Mouse (Mus musculus): ENCODE results near the gene Sept10. TPM values are rescaled to one million over a fixed set of nuclear protein-coding genes. Genes with fewer than 3 reads are reported as not detected.

The Sept10 gene
- polyA plus RNA-seq (2011; ENCODE audit: insufficient read length, low read depth, missing spikeins): 30.1 and 31.4 TPM in 2 replicates

- no peaks in the 10 kb centered on the region for H3K4me1 ChIP-seq (ENCODE audit: control insufficient read depth, insufficient read depth, low read length)
- peak within 1 kb of the TSS; percentile 73 for H3K4me3 ChIP-seq (ENCODE audit: insufficient read depth, low read length)
- peak; percentile 93 for TF ChIP-seq POLR2A (IDR thresholded peaks at IDR 0.05; ENCODE audit: low read depth, low read length)
- no peak for TF ChIP-seq CTCF (IDR thresholded peaks at IDR 0.05; ENCODE audit: borderline replicate concordance, insufficient read depth, low read length)
- H3K27ac ChIP-seq (ENCODE audit: insufficient read depth, low read length): peak within 1 kb of the TSS; percentile 70
Observed at GRCm38 (mm10) chr10:59221473-59222270, at the start of gene Sept10, which contains the start of gene Sowahc. TSS of gene Sept10 (minus strand) at chr10:59221847. TSS of gene Sowahc (plus strand) at chr10:59221953.

- Histone ChIP-seq H3K4me1 (ENCODE audit: control insufficient read depth, insufficient read depth, low read length) (peaks cover 4% of the 10 kb centered on the region), H3K4me3 (ENCODE audit: insufficient read depth, low read length) (no peak overlapping the region), H3K27ac (ENCODE audit: insufficient read depth, low read length) (no peak overlapping the region)
- TF ChIP-seq CTCF (IDR thresholded peaks at IDR 0.05; ENCODE audit: borderline replicate concordance, insufficient read depth, low read length): no peak
- TF ChIP-seq POLR2A (IDR thresholded peaks at IDR 0.05; ENCODE audit: low read depth, low read length): no peak
Observed at GRCm38 (mm10) chr10:59268754-59269153, 47.1 kb upstream of the Sept10 start.

- no peak overlapping the region for H3K4me3 ChIP-seq (ENCODE audit: insufficient read depth, low read length)
Observed at GRCm38 (mm10) chr10:59268109-59268508, 46.5 kb upstream of the Sept10 start.

GRCm38 (mm10) chr10:59267275-59267674, 45.6 kb upstream of the Sept10 start:
- TF ChIP-seq POLR2A (IDR thresholded peaks at IDR 0.05; ENCODE audit: low read depth, low read length) (no peak), CTCF (IDR thresholded peaks at IDR 0.05; ENCODE audit: borderline replicate concordance, insufficient read depth, low read length) (no peak)
- Histone ChIP-seq H3K4me1 (ENCODE audit: control insufficient read depth, insufficient read depth, low read length) (peaks cover 4% of the 10 kb centered on the region), H3K4me3 (ENCODE audit: insufficient read depth, low read length) (no peak overlapping the region), H3K27ac (ENCODE audit: insufficient read depth, low read length) (no peak overlapping the region)

More at GRCm38 (mm10) chr10:59268109-59268508, 46.5 kb upstream of the Sept10 start:
- no peak for TF ChIP-seq POLR2A (IDR thresholded peaks at IDR 0.05; ENCODE audit: low read depth, low read length)
- TF ChIP-seq CTCF (IDR thresholded peaks at IDR 0.05; ENCODE audit: borderline replicate concordance, insufficient read depth, low read length): no peak
- H3K27ac ChIP-seq (ENCODE audit: insufficient read depth, low read length): no peak overlapping the region
- peaks cover 4% of the 10 kb centered on the region for H3K4me1 ChIP-seq (ENCODE audit: control insufficient read depth, insufficient read depth, low read length)

- Histone ChIP-seq H3K4me1 (ENCODE audit: control insufficient read depth, insufficient read depth, low read length) (peaks cover 4% of the 10 kb centered on the region), H3K27ac (ENCODE audit: insufficient read depth, low read length) (no peak overlapping the region), H3K4me3 (ENCODE audit: insufficient read depth, low read length) (no peak overlapping the region)
- TF ChIP-seq POLR2A (IDR thresholded peaks at IDR 0.05; ENCODE audit: low read depth, low read length) (no peak), CTCF (IDR thresholded peaks at IDR 0.05; ENCODE audit: borderline replicate concordance, insufficient read depth, low read length) (no peak)
Observed at GRCm38 (mm10) chr10:59266097-59266496, 44.5 kb upstream of the Sept10 start.

- TF ChIP-seq POLR2A (IDR thresholded peaks at IDR 0.05; ENCODE audit: low read depth, low read length): no peak
- TF ChIP-seq CTCF (IDR thresholded peaks at IDR 0.05; ENCODE audit: borderline replicate concordance, insufficient read depth, low read length): no peak
- H3K27ac ChIP-seq (ENCODE audit: insufficient read depth, low read length): no peak overlapping the region
- peaks cover 4% of the 10 kb centered on the region for H3K4me1 ChIP-seq (ENCODE audit: control insufficient read depth, insufficient read depth, low read length)
- H3K4me3 ChIP-seq (ENCODE audit: insufficient read depth, low read length): no peak overlapping the region
Observed at GRCm38 (mm10) chr10:59265674-59266073, 44.0 kb upstream of the Sept10 start.

GRCm38 (mm10) chr10:59265067-59265466, 43.4 kb upstream of the Sept10 start:
- TF ChIP-seq CTCF (IDR thresholded peaks at IDR 0.05; ENCODE audit: borderline replicate concordance, insufficient read depth, low read length) (no peak), POLR2A (IDR thresholded peaks at IDR 0.05; ENCODE audit: low read depth, low read length) (no peak)
- H3K4me3 ChIP-seq (ENCODE audit: insufficient read depth, low read length): no peak overlapping the region
- H3K4me1 ChIP-seq (ENCODE audit: control insufficient read depth, insufficient read depth, low read length): peaks cover 4% of the 10 kb centered on the region
- H3K27ac ChIP-seq (ENCODE audit: insufficient read depth, low read length): no peak overlapping the region

- no peak for TF ChIP-seq POLR2A (IDR thresholded peaks at IDR 0.05; ENCODE audit: low read depth, low read length)
- no peak for TF ChIP-seq CTCF (IDR thresholded peaks at IDR 0.05; ENCODE audit: borderline replicate concordance, insufficient read depth, low read length)
- peaks cover 4% of the 10 kb centered on the region for H3K4me1 ChIP-seq (ENCODE audit: control insufficient read depth, insufficient read depth, low read length)
- H3K27ac ChIP-seq (ENCODE audit: insufficient read depth, low read length): no peak overlapping the region
- H3K4me3 ChIP-seq (ENCODE audit: insufficient read depth, low read length): no peak overlapping the region
Observed at GRCm38 (mm10) chr10:59262979-59263378, 41.3 kb upstream of the Sept10 start.

- no peak overlapping the region for H3K27ac ChIP-seq (ENCODE audit: insufficient read depth, low read length)
- no peak overlapping the region for H3K4me3 ChIP-seq (ENCODE audit: insufficient read depth, low read length)
- peaks cover 4% of the 10 kb centered on the region for H3K4me1 ChIP-seq (ENCODE audit: control insufficient read depth, insufficient read depth, low read length)
- TF ChIP-seq POLR2A (IDR thresholded peaks at IDR 0.05; ENCODE audit: low read depth, low read length) (no peak), CTCF (IDR thresholded peaks at IDR 0.05; ENCODE audit: borderline replicate concordance, insufficient read depth, low read length) (no peak)
Observed at GRCm38 (mm10) chr10:59262021-59262420, 40.4 kb upstream of the Sept10 start.

GRCm38 (mm10) chr10:59261603-59262002, 40.0 kb upstream of the Sept10 start:
- TF ChIP-seq CTCF (IDR thresholded peaks at IDR 0.05; ENCODE audit: borderline replicate concordance, insufficient read depth, low read length) (no peak), POLR2A (IDR thresholded peaks at IDR 0.05; ENCODE audit: low read depth, low read length) (no peak)
- Histone ChIP-seq H3K4me3 (ENCODE audit: insufficient read depth, low read length) (no peak overlapping the region), H3K4me1 (ENCODE audit: control insufficient read depth, insufficient read depth, low read length) (peaks cover 4% of the 10 kb centered on the region), H3K27ac (ENCODE audit: insufficient read depth, low read length) (no peak overlapping the region)

All from embryonic fibroblast, embryonic 13.5 days (primary cell).